Mouse (Mus musculus) liver, postnatal 0 days (tissue): ENCODE data around the gene Ube2c.

Experiments used
- CTCF ChIP-seq: sonication (generic); IDR thresholded peaks from 2 replicates; pipeline ENCODE4 v1.5.1; 2016; ENCODE audit warnings: antibody characterized with exemption, low read depth
- EP300 ChIP-seq: IDR thresholded peaks from 2 replicates; pipeline ENCODE4 v1.6.1; 2016; ENCODE audit warnings: antibody characterized with exemption, low read depth, mild to moderate bottlenecking

DNA sequence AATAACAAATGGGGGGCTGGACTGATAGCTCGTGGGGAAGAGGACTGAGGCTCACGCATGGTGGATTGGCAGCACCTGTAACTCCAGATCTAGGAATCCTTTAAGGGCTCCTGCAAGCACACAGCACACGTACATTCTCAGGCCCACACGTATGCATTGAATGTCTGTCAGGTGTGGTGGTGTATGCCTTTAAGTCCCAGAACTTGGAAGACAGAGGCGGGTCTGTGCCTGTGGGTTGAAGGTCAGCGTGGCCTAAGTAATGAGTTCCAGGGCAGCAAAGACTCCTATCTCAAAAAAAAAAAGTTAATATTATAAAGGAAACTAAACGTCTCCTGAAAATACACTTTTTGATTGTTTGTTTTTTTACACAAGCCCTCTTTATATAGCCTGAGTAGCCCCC, 36.9 kb downstream of the Ube2c start:
- TF ChIP-seq CTCF, result no peak
- TF ChIP-seq EP300, result no peak
